Mouse (Mus musculus): ENCODE data around the gene Ddx19b. TPM values are rescaled to one million over a fixed set of nuclear protein-coding genes. Genes with fewer than 3 reads are reported as not detected.
"Not testable (repeated sequence)": the region's sequence is repeated elsewhere in the genome, so short reads cannot be mapped to it uniquely, and the experiment has no call there.

Gene Ddx19b
- total RNA-seq, 2 experiments from 2014 or later = 16.6 to 17.6 TPM

DNA sequence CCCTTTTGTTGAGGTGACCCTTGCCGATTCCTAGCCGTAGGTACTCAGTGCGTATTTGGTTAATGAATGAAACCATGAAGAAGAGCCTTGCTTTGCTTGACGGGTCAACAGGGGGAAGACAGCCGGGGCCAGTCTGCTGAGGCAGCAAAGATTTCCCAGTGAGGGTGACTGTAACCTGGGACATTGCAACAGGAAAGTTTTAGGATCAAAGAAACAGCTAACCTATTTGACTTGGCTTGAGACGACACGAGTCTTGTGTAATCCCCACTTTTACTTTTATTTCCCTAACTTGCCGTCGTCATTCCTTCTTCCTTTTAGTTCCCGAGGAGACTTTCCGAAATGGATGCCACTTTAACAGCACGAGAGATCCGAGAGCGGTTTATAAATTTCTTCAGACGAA is 5.0 kb upstream of the Ddx19b start:
- DNase-seq (ENCODE audit: low spot score in 2 of 2) = no peak

DNA sequence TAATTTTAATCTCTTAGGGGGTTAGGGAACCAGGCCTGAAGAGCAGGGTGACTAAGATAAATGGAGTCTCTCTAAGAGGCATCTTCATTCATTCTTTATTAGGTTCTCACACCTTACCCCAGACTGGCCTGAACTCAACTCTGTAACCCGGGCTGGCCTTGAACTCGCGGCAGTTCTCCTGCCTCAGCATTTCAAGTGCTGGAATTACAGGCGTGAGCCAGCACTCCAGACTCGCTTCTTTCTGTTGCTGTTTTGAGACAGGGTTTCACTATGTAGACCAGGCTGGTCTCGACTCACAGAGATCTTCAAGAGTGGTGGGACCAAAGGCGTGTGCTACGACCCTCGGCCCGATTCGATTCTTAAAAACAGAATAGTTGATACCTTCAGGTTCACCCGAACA is 2.7 kb upstream of the Ddx19b start:
- DNase-seq (ENCODE audit: low spot score in 2 of 2) = no peak

DNA sequence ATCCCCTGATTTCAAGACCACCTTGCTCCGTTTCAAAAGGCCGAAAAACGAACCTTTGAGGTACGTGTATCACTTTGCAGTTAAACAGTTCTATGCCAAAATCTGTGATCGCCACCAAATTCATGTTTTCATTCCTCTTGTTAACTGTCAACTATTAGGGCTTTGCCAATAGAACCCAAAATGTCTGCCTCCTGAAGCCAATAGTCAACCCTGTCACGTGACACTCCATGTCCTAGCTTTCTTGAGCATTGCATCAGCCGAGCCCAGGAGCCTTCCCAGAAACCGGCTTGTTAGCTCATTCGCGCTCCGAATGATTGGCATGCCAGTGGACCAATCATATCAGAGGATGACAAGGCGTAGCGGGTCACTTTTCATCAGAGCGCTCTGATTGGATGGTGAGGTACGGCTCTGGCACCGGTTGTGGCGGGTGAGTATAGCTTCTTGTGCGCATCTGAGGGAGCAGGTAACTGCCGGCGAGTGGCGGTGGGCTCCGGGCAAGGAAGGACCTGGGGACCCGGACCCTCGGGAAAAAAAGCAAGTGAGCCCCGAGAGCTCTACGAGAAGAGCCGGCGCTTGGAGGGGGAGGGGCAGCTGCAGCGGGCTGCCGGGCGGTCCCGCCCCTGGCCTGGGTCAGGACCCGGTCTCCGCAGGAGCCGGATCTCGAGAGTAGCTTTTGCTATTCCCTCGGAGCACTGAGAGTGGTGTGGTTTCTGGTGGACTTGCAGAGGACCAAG is 2.1 kb upstream of the Ddx19b start:
- peak; percentile 71 to 96 for DNase-seq (ENCODE audit: low spot score in 2 of 2)

DNA sequence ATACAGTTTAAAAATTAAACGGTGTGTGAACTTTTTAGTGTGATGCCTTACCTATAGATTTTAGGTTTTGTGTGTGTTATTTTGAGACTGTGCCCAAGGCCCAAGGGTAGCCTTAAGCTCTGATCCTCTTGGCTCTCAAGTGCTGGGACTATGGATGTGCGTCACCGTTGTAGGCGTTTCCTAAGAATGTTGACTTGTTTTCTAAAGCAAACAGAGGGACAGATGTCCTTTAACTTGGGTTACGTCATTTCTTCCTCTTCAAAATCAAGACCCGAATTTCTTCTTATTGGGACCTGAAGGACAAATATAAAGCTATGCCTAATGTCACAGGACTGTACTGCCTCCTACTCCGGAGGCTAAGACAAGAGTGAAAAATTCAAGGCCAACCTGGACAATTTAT is 1.4 kb upstream of the Ddx19b start, which contains the start of gene Aars:
Aars (plus strand) TSS at position 229 of the 400 bp plus-strand sequence.
- no peak for DNase-seq (ENCODE audit: low spot score in 2 of 2)

DNA sequence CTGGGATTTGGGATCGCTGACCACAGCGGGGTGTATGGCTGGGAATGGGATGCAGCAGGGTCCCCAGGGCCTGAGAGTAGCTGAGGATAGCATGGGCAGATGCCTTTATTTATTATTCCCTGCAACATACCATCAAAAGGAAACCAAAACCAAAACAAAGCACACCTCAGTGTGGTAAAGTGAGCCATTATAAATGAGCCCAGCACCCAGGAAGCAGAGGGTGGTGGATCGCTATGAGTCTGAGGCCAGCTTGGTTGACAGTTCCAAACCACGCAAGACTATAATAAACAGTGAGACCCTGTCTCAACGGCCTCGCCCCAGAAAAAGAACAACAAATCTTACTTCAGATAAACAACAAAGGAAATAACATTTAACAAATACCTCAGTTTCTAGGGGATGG is 1.5 kb downstream of the Ddx19b start:
- DNase-seq (ENCODE audit: low spot score in 2 of 2) = no peak

DNA sequence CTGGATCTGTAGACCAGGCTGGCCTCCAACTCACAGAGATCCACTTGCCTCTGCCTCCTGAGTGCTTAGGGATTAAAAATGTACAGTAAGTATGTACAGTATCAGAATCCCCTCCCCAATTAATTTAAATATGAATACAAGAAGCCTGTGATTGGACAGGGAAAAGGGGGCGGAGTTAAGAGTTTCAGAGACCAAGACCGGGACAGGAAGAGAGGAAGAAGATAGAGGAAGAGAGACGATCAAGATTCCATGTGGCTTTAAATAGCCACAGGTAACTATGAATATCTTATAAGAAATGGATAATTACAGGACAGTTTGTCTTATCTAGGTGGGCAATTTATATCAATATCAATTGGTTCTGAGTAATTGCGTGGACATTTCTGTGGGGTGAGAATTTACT is 2.0 kb downstream of the Ddx19b start:
- no peak for DNase-seq (ENCODE audit: low spot score in 2 of 2)

DNA sequence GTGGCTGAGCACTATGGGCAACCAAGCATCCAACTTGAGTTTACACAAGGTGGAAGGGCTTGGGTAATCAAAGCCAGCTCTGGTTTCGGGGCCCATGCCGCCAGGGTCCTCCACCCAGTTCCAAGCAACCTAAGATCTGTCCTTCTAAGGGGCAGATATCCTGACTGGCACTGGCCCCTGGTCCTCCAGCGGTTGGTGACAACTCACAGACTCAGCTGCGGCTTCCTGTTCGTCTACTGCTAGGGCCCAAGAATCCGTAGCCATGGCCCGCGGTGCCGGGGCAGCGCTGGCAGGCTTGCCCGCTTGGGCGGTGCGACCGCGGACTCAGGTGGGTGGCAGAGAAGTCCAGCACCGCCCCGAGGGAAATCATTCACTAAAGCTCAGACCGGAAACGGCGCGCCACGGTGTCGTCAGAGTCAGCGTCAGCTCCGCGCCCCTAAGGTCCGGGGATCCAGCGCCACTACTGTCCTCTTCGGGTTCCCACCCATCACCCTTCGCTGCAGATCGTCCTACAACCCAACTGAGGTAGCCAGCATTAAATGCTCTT is 4.1 kb downstream of the Ddx19b start:
- peak; percentile 69 to 80 for DNase-seq (ENCODE audit: low spot score in 2 of 2)

DNA sequence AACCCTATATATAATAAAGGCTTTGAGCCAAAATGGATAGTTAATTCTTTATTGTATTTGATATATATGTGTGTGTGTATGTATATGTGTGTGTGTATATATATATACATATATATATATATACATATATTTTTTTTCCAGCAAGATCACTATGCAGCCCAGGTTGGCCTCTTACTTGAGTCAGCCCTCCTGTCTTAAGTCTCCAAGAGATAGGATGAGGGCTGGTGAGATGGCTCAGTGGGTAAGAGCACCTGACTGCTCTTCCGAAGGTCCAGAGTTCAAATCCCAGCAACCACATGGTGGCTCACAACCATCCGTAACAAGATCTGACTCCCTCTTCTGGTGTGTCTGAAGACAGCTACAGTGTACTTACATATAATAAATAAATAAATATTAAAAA is 4.9 kb downstream of the Ddx19b start:
- not testable (repeated sequence) for DNase-seq (ENCODE audit: low spot score in 2 of 2)

DNA sequence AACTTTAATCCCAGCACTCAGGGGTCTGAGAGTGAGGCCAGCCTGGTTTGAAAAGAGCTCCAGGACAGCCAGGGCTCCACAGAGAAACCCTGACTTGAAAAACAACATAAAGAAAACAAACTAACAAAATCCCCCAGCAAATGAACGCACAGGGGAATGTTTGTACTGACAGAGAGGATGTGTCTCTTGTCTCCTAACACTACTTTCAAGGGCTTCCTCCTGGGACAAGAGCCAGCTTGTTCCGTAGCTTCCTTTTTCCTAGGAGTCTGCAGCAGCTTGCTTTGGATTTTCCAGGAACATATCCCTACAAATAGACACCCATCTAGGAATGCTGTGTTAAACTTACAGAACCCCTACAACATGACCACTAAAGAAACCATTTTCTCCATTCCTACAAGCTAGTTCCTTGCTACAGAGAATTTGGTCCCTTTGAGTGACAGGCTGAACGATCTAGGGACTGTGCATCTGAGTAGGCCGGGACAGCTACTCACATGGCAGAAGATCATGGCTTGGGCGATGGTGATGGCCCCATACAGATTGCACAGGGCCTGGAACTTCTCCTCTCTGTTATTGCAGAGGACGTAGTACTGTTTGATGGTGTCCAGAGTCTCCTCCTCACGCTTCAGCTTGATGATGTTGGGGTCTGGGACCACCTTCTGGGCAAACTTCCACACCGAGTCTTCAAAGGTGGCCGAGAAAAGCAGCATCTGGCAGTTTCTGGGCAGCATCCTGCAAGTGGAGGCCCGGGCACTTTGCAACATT is 21.1 kb downstream of the Ddx19b start:
- not testable (repeated sequence) for DNase-seq (ENCODE audit: low spot score in 2 of 2)

DNA sequence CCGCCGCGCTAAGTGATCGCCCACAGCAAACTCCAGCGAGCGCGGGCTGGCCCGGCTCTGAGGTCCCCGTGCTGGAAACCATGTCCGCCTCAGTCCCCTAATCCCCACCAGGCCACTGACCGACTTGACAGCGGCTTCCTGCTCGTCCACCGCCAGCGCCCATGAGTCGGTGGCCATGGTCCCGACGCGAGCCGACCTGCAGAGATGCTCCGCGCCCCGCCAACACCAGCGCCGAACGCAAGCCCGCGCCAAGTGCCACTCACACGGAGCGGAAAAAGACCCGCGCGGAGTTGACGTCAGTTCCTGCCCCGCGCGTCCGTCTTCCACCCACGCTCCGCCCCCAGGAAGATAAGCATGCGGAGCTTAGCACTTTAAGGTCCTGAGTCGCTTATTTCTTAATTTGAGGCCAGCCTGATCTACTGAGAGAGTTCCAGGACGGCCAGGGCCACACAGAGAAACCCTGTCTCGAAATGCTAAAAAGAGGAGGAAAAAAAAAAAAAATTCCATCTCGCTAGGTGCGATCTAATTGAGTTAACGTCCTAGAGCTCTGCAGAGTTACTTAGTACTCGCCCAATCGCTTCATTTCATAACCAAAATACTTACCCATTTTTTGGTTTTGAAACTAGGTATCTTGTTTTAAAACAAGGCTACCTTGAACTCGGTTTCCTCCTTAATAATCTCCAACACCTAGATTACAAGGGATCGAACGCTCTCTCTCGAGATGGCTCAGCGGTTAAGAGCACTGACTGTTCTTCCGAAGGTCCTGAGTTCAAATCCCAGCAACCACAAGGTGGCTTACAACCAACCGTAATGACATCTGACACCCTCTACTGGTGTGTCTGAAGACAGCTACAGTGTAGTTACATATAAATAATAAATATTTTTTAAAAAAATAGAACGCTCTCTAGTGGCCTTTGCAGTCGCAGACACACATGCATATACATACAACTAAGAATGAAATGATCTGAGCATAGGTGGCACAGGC is 33.7 kb downstream of the Ddx19b start, which contains the start of gene Ddx19a:
Ddx19a (minus strand) TSS at position 254 of the 985 bp plus-strand sequence.
- peak; percentile 46 to 76 for DNase-seq (ENCODE audit: low spot score in 2 of 2)

DNA sequence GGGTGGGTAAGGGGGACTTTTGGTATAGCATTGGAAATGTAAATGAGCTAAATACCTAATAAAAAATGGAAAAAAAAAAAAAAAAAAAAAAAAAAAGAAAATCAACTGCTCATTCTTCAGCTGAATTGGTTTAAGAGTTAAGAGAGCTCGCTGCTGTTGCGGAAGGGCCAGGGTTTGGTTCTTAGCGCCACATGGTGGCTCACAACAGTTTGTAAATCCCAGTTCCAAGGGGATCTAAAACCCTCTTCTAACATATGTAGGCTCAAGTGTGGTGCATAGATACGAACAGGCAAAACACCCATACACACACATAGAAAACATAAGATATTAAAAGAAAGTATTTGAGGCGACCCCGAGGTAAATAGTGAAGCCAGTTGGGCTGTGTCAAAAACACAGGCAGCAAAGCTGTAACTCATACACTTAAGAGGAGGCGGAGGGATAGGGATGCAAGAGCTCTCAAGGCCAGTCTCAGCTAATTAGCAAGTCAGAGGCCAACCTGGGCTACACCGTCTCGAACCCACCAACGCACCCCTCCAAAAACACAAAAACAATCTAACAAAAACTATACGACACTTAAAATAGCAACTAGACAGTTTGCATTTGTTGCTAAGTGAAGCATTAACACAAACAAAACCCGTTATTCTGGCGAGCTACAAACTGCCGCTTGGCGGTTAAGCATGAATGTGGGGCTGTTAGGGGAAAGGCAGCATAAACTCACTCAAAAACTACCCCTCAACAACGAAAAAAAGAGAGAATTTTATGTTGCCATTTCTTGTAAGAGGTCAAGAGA is 34.7 kb downstream of the Ddx19b start:
- DNase-seq (ENCODE audit: low spot score in 2 of 2) = no peak

DNA sequence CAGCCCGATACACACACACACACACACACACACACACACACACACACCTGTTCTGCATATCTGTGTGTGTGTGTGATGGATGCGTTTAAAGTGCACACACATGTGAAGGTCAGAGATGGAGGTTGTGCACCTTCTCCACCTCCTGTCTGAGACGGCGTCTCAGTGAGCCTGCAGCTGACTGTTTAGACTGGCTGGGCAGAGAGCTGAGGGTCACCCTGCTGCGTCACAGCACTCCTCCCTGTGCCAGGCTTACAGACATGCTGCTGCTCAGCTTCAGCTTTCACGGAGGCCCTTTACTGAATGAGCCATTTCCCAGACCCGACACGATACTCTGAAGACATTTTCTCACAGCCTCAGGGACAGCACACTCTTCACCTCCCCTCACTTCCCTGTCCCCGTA is 41.5 kb downstream of the Ddx19b start:
- DNase-seq (ENCODE audit: low spot score in 2 of 2) = no peak

DNA sequence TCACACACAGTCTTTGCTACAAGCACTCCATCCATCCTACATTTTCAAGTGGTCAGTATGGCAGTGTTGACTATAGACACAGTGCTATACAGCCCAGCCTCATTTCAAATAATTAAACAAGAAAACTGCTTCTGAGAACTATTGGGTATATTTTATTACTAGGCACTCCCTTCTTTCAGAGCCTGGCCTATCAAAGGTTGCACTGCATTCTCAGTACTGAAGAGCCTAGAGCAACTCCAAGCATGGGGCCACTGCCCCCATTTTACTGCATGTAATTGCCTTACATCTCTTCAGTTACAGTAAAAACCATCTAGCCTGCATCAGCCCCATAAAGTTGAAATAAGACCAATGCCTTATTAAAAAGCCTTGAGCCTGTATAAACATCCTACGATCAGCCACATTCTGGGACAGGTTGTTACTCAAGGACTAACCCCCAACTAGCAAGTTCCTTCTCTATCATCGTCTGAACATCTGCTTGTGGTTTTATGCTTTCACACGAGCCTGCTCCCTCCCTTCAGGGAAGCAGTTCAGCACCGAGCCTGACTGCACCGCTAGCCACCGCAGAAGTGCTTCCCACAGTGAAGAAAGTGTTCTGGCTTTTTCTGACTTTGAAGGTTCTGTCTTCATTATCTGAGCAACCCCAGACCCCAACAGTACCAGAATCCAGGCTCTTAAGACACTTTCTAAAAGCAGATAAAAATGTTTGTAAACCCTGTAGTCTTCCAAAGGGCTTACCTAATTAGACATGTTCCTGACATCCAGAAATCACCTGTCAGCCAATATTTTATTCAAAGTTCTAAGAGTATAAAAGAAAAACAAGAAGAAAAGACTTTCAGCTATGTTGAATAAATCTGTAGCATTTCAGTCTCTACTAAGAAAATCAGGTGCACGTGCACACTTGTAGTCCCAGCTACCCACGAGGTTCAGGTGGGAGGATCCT is 43.5 kb downstream of the Ddx19b start:
- DNase-seq (ENCODE audit: low spot score in 2 of 2) = no peak

DNA sequence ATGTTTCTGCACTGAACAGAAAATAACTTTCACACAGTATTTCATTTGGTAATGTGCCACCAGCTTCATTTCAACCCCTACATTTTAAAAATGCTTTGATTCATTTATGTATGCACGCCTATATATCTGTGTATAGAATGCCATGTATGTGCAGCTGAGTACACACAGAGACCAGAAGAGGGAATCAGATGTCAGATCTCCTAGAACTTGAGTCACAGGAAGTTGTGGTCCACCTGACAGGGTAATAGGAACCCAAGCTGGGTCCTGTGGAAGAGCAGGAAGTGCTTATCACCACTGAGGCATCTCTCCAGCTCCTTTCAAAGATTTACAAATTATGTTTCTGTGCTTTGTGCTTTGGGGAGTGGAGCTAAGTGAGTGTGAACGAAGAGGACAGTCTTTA is 50.2 kb downstream of the Ddx19b start:
- no peak for DNase-seq (ENCODE audit: low spot score in 2 of 2)

DNA sequence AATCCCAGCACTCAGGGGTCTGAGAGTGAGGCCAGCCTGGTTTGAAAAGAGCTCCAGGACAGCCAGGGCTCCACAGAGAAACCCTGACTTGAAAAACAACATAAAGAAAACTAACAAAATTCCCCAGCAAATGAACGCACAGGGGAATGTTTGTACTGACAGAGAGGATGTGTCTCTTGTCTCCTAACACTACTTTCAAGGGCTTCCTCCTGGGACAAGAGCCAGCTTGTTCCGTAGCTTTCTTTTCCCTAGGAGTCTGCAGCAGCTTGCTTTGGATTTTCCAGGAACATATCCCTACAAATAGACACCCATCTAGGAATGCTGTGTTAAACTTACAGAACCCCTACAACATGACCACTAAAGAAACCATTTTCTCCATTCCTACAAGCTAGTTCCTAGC is 53.6 kb downstream of the Ddx19b start:
- not testable (repeated sequence) for DNase-seq (ENCODE audit: low spot score in 2 of 2)

DNA sequence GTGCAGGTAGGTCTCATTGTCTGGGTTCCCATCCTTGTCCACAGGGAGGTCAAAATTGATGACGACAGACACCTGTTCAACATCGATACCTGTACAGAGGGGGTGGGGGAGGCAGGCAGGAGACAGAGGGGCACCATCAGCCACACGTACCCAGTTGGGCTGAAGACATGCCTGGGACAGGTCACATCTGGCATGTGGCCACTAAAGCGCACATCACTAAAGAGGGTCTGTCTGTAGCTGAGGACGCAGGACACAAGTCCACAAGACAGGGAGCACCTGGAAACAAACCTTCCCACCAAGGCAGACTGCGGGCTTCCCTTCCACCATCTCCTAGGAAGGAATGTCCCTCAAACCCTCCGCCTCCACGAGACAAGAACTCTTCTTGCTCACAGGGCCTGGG is 55.0 kb downstream of the Ddx19b start:
- DNase-seq (ENCODE audit: low spot score in 2 of 2) = not testable (repeated sequence)

DNA sequence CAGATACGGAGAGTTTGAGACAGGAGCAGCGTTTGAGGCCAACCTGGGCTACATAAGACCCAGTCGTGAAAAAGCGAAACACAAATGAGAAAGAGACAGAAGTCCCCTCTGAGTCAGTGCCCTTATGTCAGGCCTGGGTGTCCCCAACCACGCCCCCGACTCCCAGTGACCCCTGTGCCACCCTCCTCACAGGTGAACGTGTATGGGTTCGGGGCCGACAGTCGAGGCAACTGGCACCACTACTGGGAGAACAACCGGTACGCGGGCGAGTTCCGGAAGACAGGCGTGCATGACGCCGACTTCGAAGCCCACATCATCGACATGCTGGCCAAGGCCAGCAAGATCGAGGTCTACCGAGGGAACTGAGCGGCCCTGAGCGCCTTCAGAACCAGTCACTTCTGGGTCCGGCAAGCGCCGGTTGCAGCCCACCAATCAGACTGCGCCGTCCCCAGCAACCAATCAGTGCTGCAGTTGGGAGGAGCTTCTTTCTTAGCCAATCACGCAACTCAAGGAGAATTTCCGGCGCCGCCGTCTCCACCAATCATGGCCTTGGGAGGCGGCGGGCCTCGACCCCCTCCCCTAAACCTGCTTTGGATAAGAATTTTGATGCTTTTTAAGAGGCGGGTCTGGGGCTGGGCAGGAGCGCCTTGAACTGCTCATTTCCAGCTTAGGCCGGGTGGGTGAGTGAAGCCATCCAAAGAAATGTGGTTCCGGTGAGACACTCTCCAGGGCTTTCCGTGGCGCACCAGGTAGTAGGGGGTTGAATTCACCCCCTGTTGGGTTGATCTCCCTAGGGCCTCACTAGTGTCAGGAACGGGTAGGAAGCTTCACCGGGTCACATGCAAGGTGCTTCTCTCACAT is 61.4 kb downstream of the Ddx19b start:
- DNase-seq (ENCODE audit: low spot score in 2 of 2) = peak; percentile 76 to 80

DNA sequence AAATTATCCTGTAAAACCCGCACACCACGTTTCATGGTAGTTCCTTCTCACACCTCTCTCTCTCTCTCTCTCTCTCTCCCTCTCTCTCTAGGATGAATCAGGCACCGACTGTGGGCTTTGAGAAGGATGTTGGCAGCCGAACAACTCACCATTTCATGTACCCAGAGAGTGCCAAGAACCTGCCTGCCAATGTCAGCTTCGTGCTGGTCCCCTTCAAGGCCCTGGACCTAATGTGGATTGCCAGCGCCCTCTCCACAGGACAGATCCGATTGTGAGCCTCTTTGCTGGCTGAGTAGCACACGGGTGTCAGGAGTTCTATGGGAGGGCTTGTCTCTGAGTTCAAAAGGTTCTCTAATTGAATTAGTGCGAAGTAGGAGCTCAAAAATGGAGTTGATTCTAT is 64.2 kb downstream of the Ddx19b start:
- DNase-seq (ENCODE audit: low spot score in 2 of 2) = no peak
